20 mouse cellular contexts compared by ENCODE assay signal in the genomic region with DNA sequence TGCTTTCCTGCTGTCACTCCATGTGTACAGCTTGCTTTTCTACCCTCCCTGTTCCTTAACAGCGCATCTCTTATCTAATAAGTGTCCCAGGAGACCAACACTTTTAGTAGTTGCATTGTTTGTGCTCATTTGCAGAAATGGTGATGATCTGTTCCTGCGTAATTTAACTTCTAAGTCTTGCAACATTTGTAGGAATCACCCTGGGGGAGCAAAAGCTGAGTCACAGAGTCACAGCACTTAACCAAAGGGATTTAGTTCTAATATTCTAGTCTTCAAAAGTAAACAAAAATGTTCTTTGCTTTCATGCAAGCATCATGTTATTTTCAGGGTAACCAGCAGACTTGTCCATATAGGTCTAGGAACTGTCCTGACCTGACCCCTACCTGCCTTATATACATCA.
"Had no signal": no experiment of that assay in that cellular context is flagged by ENCODE, and none has a peak within 500 bp of the region (broad histone marks: within the 10 kb centered on the region; RNA-seq: fewer than 3 reads in every experiment).

No protein-coding gene starts in this region.

- DNase-seq: lung, adult 18-20 months; lung, embryonic 14.5 days; lung, postnatal 10 days; lung, postnatal 4 days; retina, postnatal 1 day; right cerebral cortex, adult 18-20 months; right cerebral cortex, postnatal 25 days; right cerebral cortex, postnatal 4 days; spleen, adult 18-20 months; thymus, adult 2 months; thymus, postnatal 25 days; thymus, postnatal 4 days had no signal

- H3K27me3 ChIP-seq: midbrain, embryonic 13.5 days; midbrain, embryonic 15.5 days; neural tube, embryonic 13.5 days; neural tube, embryonic 15.5 days; stomach, embryonic 15.5 days had no signal

- H3K4me3 ChIP-seq: midbrain, embryonic 10.5 days; midbrain, embryonic 13.5 days; midbrain, embryonic 15.5 days; myocyte; neural tube, embryonic 13.5 days; neural tube, embryonic 15.5 days; stomach, embryonic 15.5 days had no signal

- H3K4me2 ChIP-seq: lung, embryonic 14.5 days; midbrain, embryonic 13.5 days; midbrain, embryonic 15.5 days; neural tube, embryonic 13.5 days; neural tube, embryonic 15.5 days; stomach, embryonic 15.5 days had no signal

- H3K9me3 ChIP-seq: midbrain, embryonic 10.5 days; midbrain, embryonic 13.5 days; midbrain, embryonic 15.5 days; neural tube, embryonic 13.5 days; neural tube, embryonic 15.5 days; stomach, embryonic 15.5 days had no signal

- ATAC-seq: midbrain, embryonic 13.5 days; midbrain, embryonic 15.5 days had no signal

- H3K27ac ChIP-seq: midbrain, embryonic 10.5 days; midbrain, embryonic 13.5 days; midbrain, embryonic 15.5 days; neural tube, embryonic 13.5 days; neural tube, embryonic 15.5 days; stomach, embryonic 15.5 days; stomach, postnatal 0 days had no signal

- H3K4me1 ChIP-seq: midbrain, embryonic 10.5 days; midbrain, embryonic 13.5 days; midbrain, embryonic 15.5 days; neural tube, embryonic 13.5 days; neural tube, embryonic 15.5 days; stomach, embryonic 15.5 days had no signal

- H3K9ac ChIP-seq: lung, embryonic 14.5 days; midbrain, embryonic 13.5 days; midbrain, embryonic 15.5 days; neural tube, embryonic 13.5 days; neural tube, embryonic 15.5 days; stomach, embryonic 15.5 days had no signal

- H3K36me3 ChIP-seq: midbrain, embryonic 10.5 days; midbrain, embryonic 13.5 days; midbrain, embryonic 15.5 days; neural tube, embryonic 13.5 days; neural tube, embryonic 15.5 days; stomach, embryonic 15.5 days had no signal
